Mouse (Mus musculus) lung, postnatal 36 days (tissue): ENCODE data around the gene Mbip.

Experiments used
- DNase-seq: peaks from one replicate; pipeline ENCODE4 v3.0.0; 2022; ENCODE audit warnings: mixed read lengths

The Mbip gene

DNA sequence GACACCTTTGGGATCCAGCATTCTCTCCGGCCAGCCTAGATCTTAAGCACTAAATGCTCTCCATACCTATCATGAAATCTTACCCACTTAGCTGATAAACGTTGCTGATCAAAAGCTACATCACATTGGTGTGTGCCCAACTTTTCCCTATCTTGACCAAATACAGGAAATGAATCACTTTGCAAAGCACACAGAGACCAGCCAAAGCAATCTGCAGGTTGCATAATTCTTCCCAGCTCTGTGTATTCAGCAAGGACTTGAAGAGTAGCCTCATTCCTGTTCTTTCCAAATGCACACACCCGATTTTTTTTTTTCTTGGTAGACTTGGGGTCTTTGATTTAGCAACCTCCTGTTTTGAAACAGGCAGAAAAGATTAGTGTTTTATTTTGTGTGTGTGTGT is 57.1 kb downstream of the Mbip start:
- DNase-seq = peak; percentile 85

- no peak for DNase-seq
Observed at GRCm38 (mm10) chr12:56286828-56287227, 58.9 kb downstream of the Mbip start.

GRCm38 (mm10) chr12:56284210-56284609 is 61.5 kb downstream of the Mbip start:
- no peak for DNase-seq

GRCm38 (mm10) chr12:56281649-56282048 is 64.0 kb downstream of the Mbip start:
- DNase-seq = peak; percentile 85
